Mouse (Mus musculus) cerebellum, adult 2 months (tissue): ENCODE data around the gene Cct6b. TPM values are rescaled to one million over a fixed set of nuclear protein-coding genes. Genes with fewer than 3 reads are reported as not detected.

Experiments
- DNase-seq, 2 experiments: peaks; one replicate each; pipeline ENCODE4 v3.0.0; 2021
- H3K27ac ChIP-seq: fragments of 200-500 bp; 2 replicates; pipeline ENCODE4 v1.5.1; 2012; ENCODE audit warnings: low read length, control low read depth, inconsistent platforms; ENCODE audit not compliant: insufficient read depth
- H3K27me3 ChIP-seq: fragments of 200-500 bp; 2 replicates; pipeline ENCODE4 v1.6.1; 2012; ENCODE audit warnings: inconsistent platforms, mild to moderate bottlenecking, low read length, moderate library complexity; ENCODE audit not compliant: control insufficient read depth, insufficient read depth
- H3K4me1 ChIP-seq: fragments of 200-500 bp; 2 replicates; pipeline ENCODE4 v1.6.1; 2011; ENCODE audit warnings: low read length; ENCODE audit not compliant: control insufficient read depth, insufficient read depth
- H3K4me3 ChIP-seq: fragments of 200-500 bp; replicated peaks from 2 replicates; pipeline ENCODE3; 2011; ENCODE audit warnings: mild to moderate bottlenecking, low read depth, low read length, control low read depth; ENCODE audit not compliant: insufficient read depth
- CTCF ChIP-seq: fragments of 200-500 bp; IDR thresholded peaks from 2 replicates; pipeline ENCODE4 v1.5.1; 2011; ENCODE audit warnings: low read depth, mild to moderate bottlenecking, control low read depth, low read length, moderate library complexity, borderline replicate concordance; ENCODE audit not compliant: insufficient read depth
- POLR2A ChIP-seq: fragments of 200-500 bp; IDR thresholded peaks from 2 replicates; pipeline ENCODE4 v1.6.1; 2011; ENCODE audit warnings: low read length, control low read depth, borderline replicate concordance; ENCODE audit not compliant: insufficient read depth
- WGBS: fragments of 180-500 bp; shearing (Covaris S2); methylation state at CpG from one replicate; pipeline ENCODE4 v1.1.7; 2018; 5-methylcytosine and 5-hydroxymethylcytosine counted together
- polyA plus RNA-seq: library from polyadenylated mRNA; depleted of rRNA; stranded (reverse); fragments of >200 nt; gene quantifications from 2 replicates; pipeline ENCODE4 v1.2.3, GENCODE M21; 2012; rRNA removed

Cct6b gene
- 0.19 and 0.23 TPM in 2 replicates for polyA plus RNA-seq

DNA sequence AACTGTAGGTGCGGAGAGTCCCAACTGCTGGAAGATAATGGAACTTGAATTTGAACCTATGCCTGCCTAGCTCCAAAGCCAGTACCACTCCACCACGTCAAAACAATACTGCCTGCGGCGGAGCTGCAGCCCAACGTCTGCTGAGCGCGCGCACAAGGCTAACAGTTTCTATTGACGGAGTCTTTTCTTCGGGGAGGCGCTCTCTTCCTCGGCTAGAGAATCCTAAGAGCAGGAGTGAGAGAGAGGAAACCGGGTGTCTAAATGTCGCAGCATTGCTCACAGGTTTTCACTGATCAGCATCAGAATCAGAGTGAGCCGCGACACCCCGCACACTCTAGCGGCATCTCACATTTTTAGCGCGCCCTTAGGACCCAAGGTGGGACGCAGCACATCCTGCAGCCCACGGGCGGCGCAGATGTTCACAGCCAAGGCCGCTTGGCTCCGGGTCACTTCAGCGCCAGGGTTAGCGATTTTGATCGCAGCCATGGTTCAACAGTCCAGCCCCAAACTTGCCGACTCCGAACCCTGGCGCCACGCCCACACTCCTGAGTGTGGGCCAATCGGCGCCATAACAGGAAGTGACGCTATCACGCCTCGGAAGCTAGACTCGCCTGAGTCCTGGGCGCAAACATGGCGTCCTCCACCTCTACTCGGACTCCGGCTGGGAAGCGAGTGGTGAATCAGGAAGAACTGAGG, at the start of gene Cct6b, which contains the start of gene Zfp830:
Gene Cct6b, minus strand, starts transcription at position 580 of the 696 bp plus-strand sequence.
Gene Zfp830, plus strand, starts transcription at position 604 of the 696 bp plus-strand sequence.
- Histone ChIP-seq H3K4me1 (no peaks in the 10 kb centered on the region), H3K27me3 (no peaks in the 10 kb centered on the region), H3K4me3 (peak within 1 kb of the TSS; percentile 91), H3K27ac (peak within 1 kb of the TSS; percentile 81)
- DNase-seq: peak; percentile 94 to 95
- under 1% methylated on average over 44 of the region's 44 CpGs for WGBS
- TF ChIP-seq CTCF (no peak), POLR2A (peak; percentile 96)

GRCm38 (mm10) chr11:82808485-82808884, 44.4 kb upstream of the Cct6b start:
- Histone ChIP-seq H3K27me3 (no peaks in the 10 kb centered on the region), H3K4me3 (no peak overlapping the region), H3K4me1 (no peaks in the 10 kb centered on the region), H3K27ac (no peak overlapping the region)
- WGBS: 25% methylated on average over 5 of the region's 5 CpGs
- TF ChIP-seq CTCF (no peak), POLR2A (no peak)
- no peak for DNase-seq

DNA sequence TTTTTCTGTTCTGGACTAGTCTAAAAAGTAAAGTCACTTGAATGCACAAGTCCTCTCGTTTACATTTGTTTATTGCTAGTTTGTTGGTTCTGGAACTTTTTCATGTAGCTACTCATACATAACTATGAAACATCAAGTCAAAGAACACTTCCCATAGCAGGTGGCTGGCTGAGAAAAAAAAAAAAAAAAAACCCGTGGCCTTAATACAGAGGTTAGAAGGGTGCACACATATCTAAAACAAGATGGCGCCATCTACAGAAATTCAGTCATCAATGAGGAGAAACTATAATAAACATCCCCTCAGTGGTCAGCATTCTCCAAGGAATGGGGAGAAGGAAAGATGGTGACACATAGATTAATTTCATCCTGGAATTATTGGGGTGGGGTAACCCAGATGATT, 43.2 kb upstream of the Cct6b start:
- 75% methylated on average over 3 of the region's 3 CpGs for WGBS
- H3K27ac ChIP-seq: no peak overlapping the region
- no peaks in the 10 kb centered on the region for H3K4me1 ChIP-seq
- H3K27me3 ChIP-seq: no peaks in the 10 kb centered on the region
- no peak for DNase-seq
- TF ChIP-seq POLR2A: no peak
- no peak for TF ChIP-seq CTCF
- no peak overlapping the region for H3K4me3 ChIP-seq

DNA sequence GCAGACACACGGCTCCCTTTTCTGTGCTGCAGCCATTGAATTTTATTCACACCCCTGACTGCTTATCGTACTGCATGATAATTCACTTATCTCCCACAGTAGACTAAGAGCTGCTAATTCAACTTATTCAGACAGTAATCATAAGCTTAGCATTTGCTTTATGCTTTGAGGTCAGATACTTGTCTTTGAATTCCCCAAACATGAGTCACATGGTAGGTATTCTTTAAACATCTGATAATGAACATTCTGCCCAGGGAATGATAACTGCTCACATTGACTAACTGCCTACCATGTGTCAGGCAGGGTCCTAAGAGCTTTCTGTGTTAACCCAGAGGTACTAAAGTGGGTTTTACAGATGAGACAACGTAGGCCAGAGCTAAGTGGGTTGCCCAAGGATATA, 42.5 kb upstream of the Cct6b start:
- 84% methylated on average over 3 of the region's 3 CpGs for WGBS
- H3K27me3 ChIP-seq: no peaks in the 10 kb centered on the region
- DNase-seq: no peak
- TF ChIP-seq CTCF: no peak
- no peak for TF ChIP-seq POLR2A
- H3K27ac ChIP-seq: no peak overlapping the region
- no peaks in the 10 kb centered on the region for H3K4me1 ChIP-seq
- H3K4me3 ChIP-seq: no peak overlapping the region

- H3K4me3 ChIP-seq: no peak overlapping the region
- DNase-seq: no peak
- no peaks in the 10 kb centered on the region for H3K27me3 ChIP-seq
- H3K4me1 ChIP-seq: no peaks in the 10 kb centered on the region; the same call in 1 of the 2 replicates
- TF ChIP-seq POLR2A (no peak), CTCF (no peak)
- WGBS: 80% methylated on average over 11 of the region's 11 CpGs
- no peak overlapping the region for H3K27ac ChIP-seq
Measured at GRCm38 (mm10) chr11:82783453-82783852, 19.3 kb upstream of the Cct6b start.

DNA sequence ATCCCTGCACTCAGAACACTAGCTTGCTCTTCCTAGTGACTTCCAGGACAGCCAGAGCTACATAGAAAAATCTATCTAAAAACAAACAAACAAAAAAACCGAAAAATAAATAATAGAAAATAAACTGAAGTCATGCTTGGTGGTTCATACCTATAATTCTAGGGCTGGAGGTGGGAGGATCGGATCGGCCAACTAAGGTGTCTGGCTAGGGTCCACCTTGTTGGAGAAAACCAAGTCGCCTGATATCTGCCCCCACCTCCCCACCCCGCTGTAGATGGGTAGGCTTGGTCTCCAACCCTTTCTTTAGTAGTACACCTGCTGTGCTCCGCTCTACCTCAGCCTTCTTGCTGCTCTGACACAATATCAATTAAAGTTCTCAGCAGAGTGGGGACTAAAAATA, 18.1 kb upstream of the Cct6b start:
- TF ChIP-seq CTCF (no peak), POLR2A (no peak)
- Histone ChIP-seq H3K4me1 (no peaks in the 10 kb centered on the region; the same call in 1 of the 2 replicates), H3K27ac (no peak overlapping the region), H3K4me3 (peak overlapping the region; percentile 92), H3K27me3 (no peaks in the 10 kb centered on the region)
- WGBS: 22% methylated on average over 6 of the region's 6 CpGs
- DNase-seq: no peak

DNA sequence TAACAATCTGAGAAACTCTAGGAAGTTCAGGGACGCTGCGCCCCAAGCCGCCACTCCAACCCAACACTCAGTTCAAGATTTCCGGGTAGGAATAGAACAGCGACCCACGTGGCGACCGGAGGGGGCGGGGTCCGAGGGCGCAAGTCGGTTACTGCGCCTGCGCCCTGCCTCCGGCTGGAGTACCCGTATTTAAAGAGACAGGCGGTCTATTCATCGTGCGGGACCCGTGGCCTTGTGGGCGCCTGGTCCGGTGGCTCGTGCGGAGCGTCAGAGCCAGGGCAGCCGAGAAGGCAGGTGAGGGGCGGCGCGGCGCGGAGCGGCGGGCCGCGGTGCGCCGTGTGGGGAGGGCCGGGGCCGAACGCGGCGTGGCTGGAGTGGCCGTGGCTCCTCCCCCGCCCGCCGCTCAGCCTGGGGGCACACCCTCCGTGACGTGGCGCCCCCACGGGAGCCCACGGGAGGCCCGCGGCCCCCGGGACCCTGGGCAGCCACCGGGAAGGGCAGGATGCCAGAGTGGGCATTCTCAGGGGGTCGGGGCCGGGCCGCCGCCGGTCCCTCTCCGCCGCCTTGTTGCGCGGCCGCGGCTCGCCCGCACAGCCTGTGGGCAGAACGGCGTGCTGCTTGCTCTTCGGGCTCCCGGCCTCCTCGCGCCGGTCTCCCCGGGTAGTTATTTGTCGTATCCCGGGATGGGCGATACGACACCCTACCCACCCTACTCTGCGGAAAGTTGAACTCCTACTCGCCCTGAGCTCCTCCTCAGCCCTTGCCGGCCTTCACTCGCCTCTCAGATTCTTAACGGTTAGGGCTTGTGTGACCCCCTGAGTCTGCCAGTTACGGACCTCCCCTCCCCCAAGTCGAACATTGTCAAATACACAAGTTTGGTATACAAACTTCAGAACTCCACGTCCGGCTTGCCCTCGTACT, 17.1 kb upstream of the Cct6b start, which contains the start of gene Lig3:
Gene Lig3, plus strand, starts transcription at position 126 of the 921 bp plus-strand sequence.
- under 1% methylated on average over 80 of the region's 90 CpGs for WGBS
- peak within 1 kb of the TSS; percentile 99 for H3K27ac ChIP-seq
- peak within 1 kb of the TSS; percentile 92 for H3K4me3 ChIP-seq
- H3K4me1 ChIP-seq: no peaks in the 10 kb centered on the region; the same call in 1 of the 2 replicates
- TF ChIP-seq POLR2A: peak; percentile 45; the same call in 1 of the 2 replicates
- no peak for TF ChIP-seq CTCF
- H3K27me3 ChIP-seq: no peaks in the 10 kb centered on the region
- DNase-seq: peak; percentile 93 to 94

DNA sequence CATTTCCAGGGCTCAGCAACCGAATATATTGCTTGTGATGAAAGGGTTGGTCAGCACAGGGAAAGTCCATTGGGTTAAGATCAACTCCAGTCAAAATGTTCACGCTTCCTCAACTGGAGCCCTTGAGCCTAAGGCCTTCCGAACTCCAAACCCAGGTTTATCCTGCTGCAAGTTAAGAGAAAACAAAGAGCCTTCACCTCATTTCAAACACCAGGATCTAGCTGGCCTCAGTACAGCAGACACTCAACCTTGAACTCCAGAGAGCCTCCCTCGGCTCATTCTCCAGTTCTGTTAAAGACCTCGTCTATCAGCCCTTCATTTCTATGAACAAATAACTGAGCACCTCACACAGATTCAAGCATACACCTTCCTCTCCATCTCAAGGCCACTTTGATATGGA, 16.0 kb upstream of the Cct6b start:
- Histone ChIP-seq H3K27me3 (no peaks in the 10 kb centered on the region), H3K4me3 (no peak overlapping the region), H3K4me1 (no peaks in the 10 kb centered on the region; the same call in 1 of the 2 replicates), H3K27ac (no peak overlapping the region)
- TF ChIP-seq CTCF (no peak), POLR2A (no peak)
- no peak for DNase-seq
- WGBS: 52% methylated on average over 5 of the region's 5 CpGs
